Mouse (Mus musculus): Measurements from ENCODE around the gene Rassf8.

DNA sequence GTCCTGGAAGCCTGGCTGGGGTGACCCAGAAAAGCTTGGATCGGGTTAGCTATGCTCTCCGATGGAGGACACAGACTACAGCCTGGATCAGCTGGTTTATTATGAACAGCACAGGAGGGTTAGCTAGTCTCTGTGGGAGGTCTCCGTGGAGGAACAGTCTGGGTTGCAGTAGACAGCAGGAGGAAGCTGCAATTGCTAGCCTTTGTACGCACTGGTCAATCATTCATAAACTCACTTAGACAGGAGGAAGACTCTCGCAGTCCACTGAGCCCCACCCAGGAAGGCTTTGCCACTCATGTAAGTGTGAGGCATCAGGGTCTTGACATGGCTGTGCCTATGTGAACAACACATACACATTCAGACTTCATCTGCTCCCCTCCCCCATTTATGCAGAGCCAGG, 35.2 kb upstream of the Rassf8 start:
- TF ChIP-seq CTCF (IDR thresholded peaks at IDR 0.05; ENCODE audit: low read depth, low read length) (no peak), POLR2A (IDR thresholded peaks at IDR 0.05; ENCODE audit: borderline replicate concordance, low read depth, low read length) (no peak)
